Mouse (Mus musculus) forebrain, embryonic 11.5 days (tissue): ENCODE measurements around the gene Cebpzos. TPM values are rescaled to one million over a fixed set of nuclear protein-coding genes. Genes with fewer than 3 reads are reported as not detected.

Experiments
- ATAC-seq: fragments of 200-750 bp; cut with Nextera tagmentation; replicated peaks from 2 replicates; pipeline ENCODE4 v1.8.0; 2017; ENCODE audit warnings: moderate TSS enrichment; ENCODE audit not compliant: low FRiP score
- DNase-seq: peaks from one replicate; pipeline ENCODE4 v3.0.0-alpha.2; 2017; ENCODE audit warnings: low spot score
- H3K27ac ChIP-seq: fragments of 300-500 bp; sonication (generic); 2 replicates; pipeline ENCODE4 v1.5.1; 2014; ENCODE audit warnings: low read depth, low read length
- H3K27me3 ChIP-seq: fragments of 300-500 bp; sonication (generic); 2 replicates; pipeline ENCODE4 v1.6.1; 2014; ENCODE audit warnings: mild to moderate bottlenecking, low read length, mixed read lengths; ENCODE audit not compliant: control insufficient read depth, insufficient read depth
- H3K36me3 ChIP-seq: fragments of 300-500 bp; sonication (generic); 2 replicates; pipeline ENCODE4 v1.6.1; 2014; ENCODE audit warnings: mild to moderate bottlenecking, low read length, moderate library complexity, mixed read lengths; ENCODE audit not compliant: control insufficient read depth, insufficient read depth
- H3K4me1 ChIP-seq: fragments of 300-500 bp; sonication (generic); replicated peaks from 2 replicates; pipeline ENCODE4 v1.6.1; 2014; ENCODE audit warnings: low read length, mixed read lengths; ENCODE audit not compliant: control insufficient read depth, insufficient read depth
- H3K4me2 ChIP-seq: fragments of 300-500 bp; sonication (generic); 2 replicates; pipeline ENCODE4 v1.6.1; 2014; ENCODE audit warnings: low read depth, mild to moderate bottlenecking, low read length, moderate library complexity, mixed read lengths; ENCODE audit not compliant: severe bottlenecking
- H3K4me3 ChIP-seq: fragments of 300-500 bp; sonication (generic); 2 replicates; pipeline ENCODE4 v1.5.1; 2014; ENCODE audit warnings: low read depth, low read length
- H3K9ac ChIP-seq: fragments of 300-500 bp; sonication (generic); 2 replicates; pipeline ENCODE4 v1.6.1; 2014; ENCODE audit warnings: low read length
- H3K9me3 ChIP-seq: fragments of 300-500 bp; sonication (generic); 2 replicates; pipeline ENCODE4 v1.6.1; 2016; ENCODE audit warnings: low read length, mixed read lengths; ENCODE audit not compliant: control insufficient read depth
- WGBS: fragments of 180-500 bp; shearing (Covaris S2); extraction: QIAGEN DNeasy Blood & Tissue Kit; methylation state at CpG from one replicate; pipeline ENCODE4 v1.1.7; 2014; 5-methylcytosine and 5-hydroxymethylcytosine counted together
- polyA plus RNA-seq: library from polyadenylated mRNA; unstranded; fragments of >200 nt; fragmentation: Nextera tagmentation; extraction: Ambion mirVana; gene quantifications from 2 replicates; pipeline ENCODE4 v1.2.1, GENCODE M21; 2014

Gene Cebpzos
- 98.7 and 121 TPM in 2 replicates for polyA plus RNA-seq

DNA sequence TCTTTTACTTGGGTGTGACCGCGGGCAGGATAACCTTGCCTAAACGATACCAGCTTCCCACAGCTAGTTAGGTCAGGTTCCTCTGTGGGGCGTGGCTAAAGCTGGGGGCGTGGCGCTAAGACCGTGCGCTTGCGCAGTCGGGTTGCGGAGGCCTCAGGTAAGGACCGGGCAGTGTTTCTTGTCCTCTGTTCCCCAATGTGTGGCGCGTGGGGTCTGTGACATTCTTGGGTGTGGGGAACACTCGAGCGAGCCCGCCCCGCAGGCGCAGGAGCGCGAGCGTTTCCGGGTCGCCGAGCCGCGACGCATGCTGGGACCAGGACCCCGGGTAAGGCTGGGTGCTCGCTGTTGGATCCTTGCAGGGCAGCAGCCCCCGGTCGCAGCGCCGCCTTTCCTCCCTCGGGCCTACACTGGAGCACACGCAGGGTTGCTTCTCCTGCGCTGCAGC is at the start of gene Cebpzos:
Cebpzos (plus strand) TSS at position 132 of the 445 bp plus-strand sequence.
- under 1% methylated on average over 37 of the region's 37 CpGs for WGBS
- Histone ChIP-seq H3K27me3 (no peaks in the 10 kb centered on the region), H3K36me3 (peaks cover 3% of the 10 kb centered on the region), H3K9me3 (no peaks in the 10 kb centered on the region), H3K4me3 (peak within 1 kb of the TSS; percentile 63), H3K27ac (peak within 1 kb of the TSS; percentile 58), H3K9ac (peak within 1 kb of the TSS; percentile 67), H3K4me1 (no peaks in the 10 kb centered on the region; the same call in 1 of the 2 replicates), H3K4me2 (peak within 1 kb of the TSS; percentile 65)
- peak; percentile 92 for DNase-seq
- ATAC-seq: peak; percentile 95

DNA sequence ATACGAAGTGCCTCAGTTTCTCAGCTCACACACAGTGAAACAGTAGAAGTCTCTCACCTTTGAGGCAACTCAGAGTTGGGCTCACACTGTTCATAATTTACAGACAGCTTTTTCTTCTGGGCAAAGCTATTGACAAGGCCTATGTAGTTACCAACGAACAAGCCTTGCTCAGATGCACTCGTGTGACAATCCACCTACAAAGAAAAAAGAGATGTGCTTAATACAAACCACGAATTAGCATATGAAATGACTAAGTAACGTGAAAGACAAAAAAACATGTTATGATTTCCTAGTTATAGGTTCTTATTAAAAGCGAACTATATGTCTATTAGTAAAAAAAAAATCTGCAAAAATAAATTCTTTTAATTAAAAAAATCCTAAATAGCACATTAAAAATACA is 42.4 kb upstream of the Cebpzos start:
- H3K27me3 ChIP-seq: no peaks in the 10 kb centered on the region
- H3K9ac ChIP-seq: no peak overlapping the region
- H3K4me3 ChIP-seq: no peak overlapping the region
- no peaks in the 10 kb centered on the region for H3K36me3 ChIP-seq
- no peak for DNase-seq
- no peak for ATAC-seq
- 90% methylated on average over 6 of the region's 6 CpGs for WGBS
- H3K4me1 ChIP-seq: no peaks in the 10 kb centered on the region
- H3K9me3 ChIP-seq: no peaks in the 10 kb centered on the region
- no peak overlapping the region for H3K4me2 ChIP-seq
- no peak overlapping the region for H3K27ac ChIP-seq

DNA sequence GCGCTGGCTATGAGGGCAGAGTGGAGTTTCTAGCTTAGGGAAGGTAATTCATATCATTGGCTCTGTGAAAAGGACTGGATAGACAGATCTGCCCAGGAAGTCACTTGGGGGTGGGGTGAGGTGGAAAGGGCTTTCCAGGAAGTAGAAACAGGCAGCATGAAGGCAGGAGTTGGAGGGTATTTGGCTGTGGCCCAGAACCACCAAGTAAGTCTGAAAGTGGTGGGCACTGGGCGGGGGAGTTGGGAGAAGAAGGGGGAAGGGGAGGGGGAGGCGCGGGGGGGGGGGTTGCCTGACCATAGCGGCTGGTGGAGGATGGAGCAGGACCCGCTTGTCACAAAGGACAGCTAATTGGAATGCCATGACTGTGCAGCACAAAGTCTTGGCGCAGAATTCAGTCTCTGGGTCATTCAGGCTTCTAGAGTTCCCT is 34.4 kb upstream of the Cebpzos start:
- no peaks in the 10 kb centered on the region for H3K9me3 ChIP-seq
- 18% methylated on average over 4 of the region's 7 CpGs for WGBS
- H3K27ac ChIP-seq: peak overlapping the region; percentile 18; the same call in 1 of the 2 replicates
- DNase-seq (peak; percentile 59), ATAC-seq (peak; percentile 76)
- peak overlapping the region; percentile 68 for H3K9ac ChIP-seq
- H3K4me2 ChIP-seq: peak overlapping the region; percentile 68
- no peaks in the 10 kb centered on the region for H3K27me3 ChIP-seq
- H3K36me3 ChIP-seq: no peaks in the 10 kb centered on the region
- H3K4me3 ChIP-seq: peak overlapping the region; percentile 48
- peaks cover 4% of the 10 kb centered on the region; the same call in 1 of the 2 replicates for H3K4me1 ChIP-seq

DNA sequence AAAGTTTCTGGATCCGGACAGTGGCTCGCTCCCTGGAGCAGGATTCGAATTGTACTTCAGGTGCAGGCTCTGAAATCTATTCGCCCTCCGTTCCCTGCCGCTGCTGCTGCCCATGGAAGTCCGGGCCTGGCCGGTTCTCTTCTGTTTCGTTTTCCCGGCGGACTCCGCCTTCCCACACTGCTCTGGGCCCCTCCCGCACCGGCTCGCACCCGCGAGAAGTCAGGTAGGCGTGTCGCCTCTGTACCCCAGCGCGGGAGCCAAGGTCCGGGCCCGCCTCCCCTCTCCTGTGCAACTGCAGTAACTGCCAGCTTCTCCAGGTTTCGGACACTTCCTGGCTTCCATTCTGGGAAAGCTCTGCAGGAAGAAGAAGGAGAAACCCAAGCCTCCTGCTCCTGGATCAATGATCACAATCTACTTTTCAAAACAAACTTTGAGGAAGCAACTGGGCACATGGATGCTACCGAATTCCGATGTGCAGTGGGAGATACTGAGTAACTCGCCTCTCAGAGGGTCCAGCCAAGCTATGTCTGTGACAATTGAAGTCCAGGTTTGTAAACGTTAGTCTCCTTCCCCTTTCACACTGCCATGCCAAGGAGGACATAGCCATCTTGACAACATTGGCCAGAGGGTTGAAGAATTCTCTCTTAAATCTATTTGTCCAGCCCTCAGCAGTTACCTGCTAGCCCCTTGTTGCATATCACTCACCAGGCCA is 33.7 kb upstream of the Cebpzos start, which contains the start of gene Eif2ak2:
Eif2ak2 (minus strand) TSS at position 173 of the 712 bp plus-strand sequence.
- H3K4me1 ChIP-seq: peaks cover 4% of the 10 kb centered on the region; the same call in 1 of the 2 replicates
- no peaks in the 10 kb centered on the region for H3K27me3 ChIP-seq
- WGBS: 3% methylated on average over 27 of the region's 28 CpGs
- ATAC-seq (peak; percentile 94), DNase-seq (peak; percentile 90)
- peak within 1 kb of the TSS; percentile 18; the same call in 1 of the 2 replicates for H3K27ac ChIP-seq
- no peaks in the 10 kb centered on the region for H3K36me3 ChIP-seq
- peak within 1 kb of the TSS; percentile 68 for H3K9ac ChIP-seq
- peak within 1 kb of the TSS; percentile 48 for H3K4me3 ChIP-seq
- H3K4me2 ChIP-seq: peak within 1 kb of the TSS; percentile 68
- H3K9me3 ChIP-seq: no peaks in the 10 kb centered on the region

DNA sequence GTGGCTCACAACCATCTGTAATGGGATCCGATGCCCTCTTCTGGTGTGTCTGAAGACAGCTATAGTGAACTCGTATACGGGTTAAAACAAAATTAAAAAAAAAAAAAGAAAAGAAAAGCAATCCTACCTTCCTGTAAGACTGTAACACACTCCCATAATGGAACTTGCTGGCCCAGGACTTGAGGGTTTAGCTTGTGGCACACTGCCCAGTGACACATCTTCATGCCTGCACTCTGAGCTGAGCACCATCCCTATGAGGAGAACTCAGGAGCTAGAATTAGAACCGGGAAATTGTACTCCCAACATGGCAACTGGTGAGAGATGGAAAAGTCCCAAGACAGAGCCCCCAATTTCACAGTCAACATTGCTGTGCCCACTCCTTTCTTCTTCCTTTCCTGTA is 33.0 kb upstream of the Cebpzos start:
- DNase-seq (no peak), ATAC-seq (no peak)
- H3K4me3 ChIP-seq: no peak overlapping the region
- 92% methylated on average over 4 of the region's 4 CpGs for WGBS
- H3K4me2 ChIP-seq: no peak overlapping the region
- no peaks in the 10 kb centered on the region for H3K9me3 ChIP-seq
- H3K9ac ChIP-seq: no peak overlapping the region
- H3K4me1 ChIP-seq: peaks cover 4% of the 10 kb centered on the region; the same call in 1 of the 2 replicates
- H3K27ac ChIP-seq: no peak overlapping the region
- no peaks in the 10 kb centered on the region for H3K27me3 ChIP-seq
- no peaks in the 10 kb centered on the region for H3K36me3 ChIP-seq

DNA sequence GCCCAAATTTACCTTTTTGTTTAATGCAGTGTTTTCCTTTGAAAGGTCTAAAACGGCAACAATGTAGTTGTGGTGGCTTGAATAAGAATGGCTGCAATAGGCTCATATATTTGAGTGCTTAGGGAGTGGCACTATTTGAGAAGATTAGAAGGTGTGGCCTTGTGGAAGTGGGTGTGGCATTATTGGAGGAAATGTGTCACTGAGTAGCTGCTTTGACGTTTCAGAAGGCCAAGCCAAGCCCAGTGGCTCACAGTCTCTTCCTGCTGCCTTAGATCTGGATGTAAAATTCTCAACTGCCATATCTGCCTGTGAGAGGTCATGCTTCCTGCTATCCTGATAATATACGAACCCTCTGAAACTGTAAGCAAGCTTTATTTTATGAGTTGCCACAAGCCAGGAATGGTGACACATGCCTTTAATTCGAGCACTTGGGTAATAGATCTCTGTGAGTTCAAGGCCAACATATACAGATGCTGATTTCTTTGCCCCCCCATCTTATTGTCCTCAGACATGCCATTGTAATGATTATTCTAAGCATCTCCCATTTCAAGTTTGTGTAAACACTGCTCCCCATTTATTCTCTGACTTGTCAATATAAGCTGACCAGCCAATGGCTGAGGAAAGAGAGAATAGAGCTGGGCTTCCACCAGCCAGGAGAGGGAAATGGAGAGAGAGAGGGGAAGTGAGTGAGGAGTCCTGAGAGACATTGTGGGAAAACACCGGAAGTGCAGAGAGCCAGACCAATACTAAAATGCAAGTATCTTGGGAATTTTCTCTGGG is 30.8 kb upstream of the Cebpzos start:
- no peaks in the 10 kb centered on the region for H3K36me3 ChIP-seq

DNA sequence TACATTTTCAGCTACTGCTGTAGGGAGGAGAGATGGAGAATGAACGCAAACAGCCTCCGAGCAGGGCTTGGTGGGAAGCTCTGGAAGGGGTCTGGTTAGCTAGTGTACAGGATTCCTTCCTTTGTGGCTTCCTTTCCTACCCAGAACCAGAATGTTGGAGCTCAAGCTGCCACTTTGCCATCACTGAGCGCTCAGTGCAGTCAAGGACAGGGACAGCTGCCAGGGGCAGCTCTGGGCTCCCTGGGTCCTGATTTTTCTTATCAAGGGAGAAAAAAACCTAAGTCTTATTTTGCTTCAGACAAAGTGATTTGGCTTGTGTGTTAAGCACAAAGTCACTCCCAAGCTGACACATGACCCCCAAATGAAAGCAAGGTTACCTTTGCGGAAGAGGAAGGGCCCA is 27.7 kb upstream of the Cebpzos start:
- no peak for DNase-seq
- no peaks in the 10 kb centered on the region for H3K9me3 ChIP-seq
- no peak overlapping the region for H3K4me3 ChIP-seq
- no peak overlapping the region for H3K27ac ChIP-seq
- ATAC-seq: no peak
- no peaks in the 10 kb centered on the region for H3K4me1 ChIP-seq
- no peaks in the 10 kb centered on the region for H3K27me3 ChIP-seq
- 81% methylated on average over 4 of the region's 4 CpGs for WGBS
- no peak overlapping the region for H3K4me2 ChIP-seq
- no peak overlapping the region for H3K9ac ChIP-seq
- H3K36me3 ChIP-seq: no peaks in the 10 kb centered on the region

More for the DNA sequence above, 30.8 kb upstream of the Cebpzos start:
- Histone ChIP-seq H3K4me1 (peaks cover 4% of the 10 kb centered on the region; the same call in 1 of the 2 replicates), H3K27ac (no peak overlapping the region), H3K9ac (no peak overlapping the region), H3K9me3 (no peaks in the 10 kb centered on the region), H3K4me2 (no peak overlapping the region), H3K4me3 (no peak overlapping the region), H3K27me3 (no peaks in the 10 kb centered on the region)
- 88% methylated on average over 5 of the region's 5 CpGs for WGBS
- DNase-seq: no peak
- ATAC-seq: no peak

DNA sequence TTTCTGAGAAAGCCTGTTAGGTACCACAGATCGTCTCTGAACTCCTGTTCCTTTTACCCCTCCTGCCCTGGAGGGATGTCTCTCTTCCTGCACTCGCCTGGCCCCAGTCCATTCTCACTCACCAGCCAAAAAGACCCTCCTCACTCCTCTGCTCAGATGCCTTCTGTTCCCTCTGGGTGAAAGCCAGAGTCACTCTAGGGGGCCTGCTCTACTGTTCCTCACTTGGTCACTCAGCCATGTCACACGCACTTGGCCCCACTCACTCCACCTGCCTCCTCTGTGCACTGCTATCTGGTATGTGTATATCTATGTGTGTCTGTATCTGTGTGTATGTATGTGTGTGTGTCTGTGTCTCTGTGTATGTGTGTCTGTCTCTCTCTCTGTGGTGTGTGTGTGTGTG is 27.1 kb upstream of the Cebpzos start:
- Histone ChIP-seq H3K9ac (no peak overlapping the region), H3K27me3 (no peaks in the 10 kb centered on the region), H3K4me1 (no peaks in the 10 kb centered on the region), H3K4me2 (no peak overlapping the region), H3K36me3 (no peaks in the 10 kb centered on the region), H3K27ac (no peak overlapping the region), H3K4me3 (no peak overlapping the region), H3K9me3 (no peaks in the 10 kb centered on the region)
- DNase-seq: no peak
- no peak for ATAC-seq
- WGBS: 54% methylated on average over 3 of the region's 3 CpGs
